Mouse (Mus musculus): ENCODE results near the gene Slc25a12. TPM values are rescaled to one million over a fixed set of nuclear protein-coding genes. Genes with fewer than 3 reads are reported as not detected.

The Slc25a12 gene
- polyA plus RNA-seq, 1 experiment: 52.2 TPM

DNA sequence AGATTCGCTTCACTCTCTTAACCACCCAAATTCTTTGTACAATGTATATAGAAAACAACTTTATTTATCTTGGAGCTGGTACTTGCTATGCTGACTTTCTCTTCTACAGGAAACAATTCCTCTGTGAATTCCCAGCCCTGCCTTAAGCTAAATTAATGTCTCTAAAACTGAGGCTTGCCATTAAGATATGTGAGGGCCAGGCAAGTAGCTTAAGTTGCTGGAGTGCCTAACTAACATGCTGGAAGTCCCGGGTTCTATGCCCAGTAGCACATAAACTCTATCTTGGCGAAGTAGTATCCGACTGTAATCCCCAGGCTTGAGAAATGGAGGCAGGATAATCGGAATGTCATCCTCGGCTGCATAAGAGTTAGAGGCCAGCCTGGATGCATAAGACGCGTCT lies 537 bp upstream of the Slc25a12 start:
- 26% methylated on average over 8 of the region's 8 CpGs for WGBS
- no peak overlapping the region for H3K4me3 ChIP-seq (ENCODE audit: control insufficient read depth, insufficient read depth, low read length)

DNA sequence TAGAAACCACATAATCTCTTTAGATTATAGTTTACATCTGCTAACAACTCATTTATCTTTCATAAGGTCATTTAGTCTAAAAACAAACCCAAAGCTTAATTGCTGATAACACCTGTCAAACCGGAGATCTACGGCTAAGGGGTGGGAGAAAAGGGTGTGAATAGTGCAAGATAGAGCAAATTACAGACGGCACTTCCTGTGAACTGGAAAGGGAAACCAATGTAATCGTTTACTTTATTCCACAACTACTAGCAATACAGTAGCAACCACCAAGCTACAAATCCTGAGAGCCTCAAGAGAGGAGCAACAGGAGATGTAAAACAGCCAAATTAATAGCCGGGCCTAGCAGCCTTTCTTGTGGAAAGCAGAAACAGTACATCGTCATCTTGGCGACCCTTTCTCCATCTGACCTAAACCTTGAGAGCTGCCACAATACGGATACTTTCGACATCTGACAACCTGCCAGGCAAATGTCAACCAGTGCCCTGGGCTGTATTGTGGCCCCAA lies 878 bp downstream of the Slc25a12 start:
- TF ChIP-seq CTCF (IDR thresholded peaks at IDR 0.05; ENCODE audit: borderline replicate concordance, control insufficient read depth, extremely low read depth, insufficient read depth, low read length, poor library complexity) (no peak), POLR2A (IDR thresholded peaks at IDR 0.05; ENCODE audit: control insufficient read depth, extremely low read depth, insufficient read depth, low read length, poor library complexity) (no peak)
- Histone ChIP-seq H3K27ac (ENCODE audit: control insufficient read depth, insufficient read depth, low read length) (peak overlapping the region; percentile 40), H3K36me3 (ENCODE audit: control insufficient read depth, insufficient read depth, low read length) (no peaks in the 10 kb centered on the region), H3K4me3 (ENCODE audit: control insufficient read depth, insufficient read depth, low read length) (peak overlapping the region; percentile 90), H3K27me3 (ENCODE audit: control insufficient read depth, insufficient read depth, low read length) (no peaks in the 10 kb centered on the region), H3K4me1 (replicated peaks; ENCODE audit: control insufficient read depth, insufficient read depth, low read length) (peaks cover 4% of the 10 kb centered on the region)
- 1% methylated on average over 9 of the region's 9 CpGs for WGBS
- no peak for DNase-seq

More for the DNA sequence above, 537 bp upstream of the Slc25a12 start:
- H3K36me3 ChIP-seq (ENCODE audit: control insufficient read depth, insufficient read depth, low read length): no peaks in the 10 kb centered on the region
- peaks cover 4% of the 10 kb centered on the region for H3K4me1 ChIP-seq (replicated peaks; ENCODE audit: control insufficient read depth, insufficient read depth, low read length)
- no peak for TF ChIP-seq CTCF (IDR thresholded peaks at IDR 0.05; ENCODE audit: borderline replicate concordance, control insufficient read depth, extremely low read depth, insufficient read depth, low read length, poor library complexity)
- TF ChIP-seq POLR2A (IDR thresholded peaks at IDR 0.05; ENCODE audit: control insufficient read depth, extremely low read depth, insufficient read depth, low read length, poor library complexity): no peak
- H3K27me3 ChIP-seq (ENCODE audit: control insufficient read depth, insufficient read depth, low read length): no peaks in the 10 kb centered on the region
- no peak for DNase-seq
- H3K27ac ChIP-seq (ENCODE audit: control insufficient read depth, insufficient read depth, low read length): no peak overlapping the region

DNA sequence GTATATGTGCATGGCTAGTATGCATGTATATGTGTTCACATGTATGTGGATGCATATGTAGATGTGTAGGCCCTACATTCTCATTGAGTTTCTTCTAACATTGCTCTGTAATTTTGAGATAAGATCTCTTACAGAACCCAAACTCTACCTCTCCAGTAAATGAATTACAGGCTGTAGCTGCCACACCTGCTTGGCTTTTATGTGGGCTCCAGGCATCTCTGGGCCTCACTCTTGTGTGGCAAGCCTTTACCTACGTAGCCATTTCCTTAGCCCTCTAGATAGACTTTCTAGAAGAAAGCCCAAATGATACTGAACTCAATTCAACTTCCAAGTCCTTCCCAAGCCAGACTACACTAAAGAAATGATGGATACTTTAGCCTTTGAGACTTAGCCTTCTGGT lies 7.4 kb downstream of the Slc25a12 start:
- DNase-seq: peak; percentile 41
- 16% methylated on average over 1 of the region's 1 CpGs for WGBS
- Histone ChIP-seq H3K4me3 (ENCODE audit: control insufficient read depth, insufficient read depth, low read length) (no peak overlapping the region), H3K36me3 (ENCODE audit: control insufficient read depth, insufficient read depth, low read length) (no peaks in the 10 kb centered on the region), H3K27ac (ENCODE audit: control insufficient read depth, insufficient read depth, low read length) (no peak overlapping the region), H3K4me1 (replicated peaks; ENCODE audit: control insufficient read depth, insufficient read depth, low read length) (peaks cover 24% of the 10 kb centered on the region), H3K27me3 (ENCODE audit: control insufficient read depth, insufficient read depth, low read length) (no peaks in the 10 kb centered on the region)
- TF ChIP-seq POLR2A (IDR thresholded peaks at IDR 0.05; ENCODE audit: control insufficient read depth, extremely low read depth, insufficient read depth, low read length, poor library complexity): no peak
- no peak for TF ChIP-seq CTCF (IDR thresholded peaks at IDR 0.05; ENCODE audit: borderline replicate concordance, control insufficient read depth, extremely low read depth, insufficient read depth, low read length, poor library complexity)

DNA sequence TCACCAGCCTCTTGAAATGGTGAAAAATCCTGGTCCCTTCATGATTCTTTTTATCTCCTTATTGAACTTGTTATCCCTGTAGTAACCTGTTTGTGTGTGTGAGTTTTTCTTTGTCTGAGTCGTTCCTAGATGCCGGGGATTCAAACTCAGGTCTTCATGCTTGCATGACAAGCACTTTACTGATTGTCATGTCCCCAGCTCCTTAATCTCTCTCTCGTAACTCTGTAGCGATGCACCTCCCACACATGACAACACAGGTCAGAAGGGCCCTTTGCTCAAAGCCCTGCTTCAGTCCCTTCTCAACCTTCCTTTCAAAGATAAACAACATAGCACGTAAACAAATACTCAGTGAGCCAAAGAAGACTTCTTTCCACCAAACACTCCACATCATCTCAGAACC lies 9.2 kb downstream of the Slc25a12 start:
- no peaks in the 10 kb centered on the region for H3K36me3 ChIP-seq (ENCODE audit: control insufficient read depth, insufficient read depth, low read length)
- no peak for DNase-seq
- WGBS: 93% methylated on average over 5 of the region's 5 CpGs

DNA sequence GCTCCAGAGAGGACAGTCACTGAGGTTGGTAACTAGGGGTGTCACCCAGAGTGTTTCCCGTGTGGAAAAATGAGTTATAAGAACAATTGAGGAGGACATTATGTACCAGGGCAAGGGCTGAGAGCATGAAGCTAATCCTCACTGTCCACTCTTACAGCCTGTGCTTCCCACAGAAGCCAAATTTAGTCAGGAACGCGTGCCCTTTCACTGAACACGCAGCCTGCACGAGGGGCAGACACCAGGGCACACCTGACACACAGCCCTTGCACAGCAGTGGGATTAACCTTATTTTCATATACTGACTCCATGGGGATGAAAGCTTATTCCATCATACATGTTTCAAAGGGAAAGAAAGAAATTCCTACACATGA lies 13.5 kb downstream of the Slc25a12 start:
- Histone ChIP-seq H3K27me3 (ENCODE audit: control insufficient read depth, insufficient read depth, low read length) (no peaks in the 10 kb centered on the region), H3K36me3 (ENCODE audit: control insufficient read depth, insufficient read depth, low read length) (no peaks in the 10 kb centered on the region), H3K27ac (ENCODE audit: control insufficient read depth, insufficient read depth, low read length) (no peak overlapping the region), H3K4me1 (replicated peaks; ENCODE audit: control insufficient read depth, insufficient read depth, low read length) (peaks cover 36% of the 10 kb centered on the region), H3K4me3 (ENCODE audit: control insufficient read depth, insufficient read depth, low read length) (no peak overlapping the region)
- 75% methylated on average over 5 of the region's 5 CpGs for WGBS
- no peak for DNase-seq
- no peak for TF ChIP-seq CTCF (IDR thresholded peaks at IDR 0.05; ENCODE audit: borderline replicate concordance, control insufficient read depth, extremely low read depth, insufficient read depth, low read length, poor library complexity)
- no peak for TF ChIP-seq POLR2A (IDR thresholded peaks at IDR 0.05; ENCODE audit: control insufficient read depth, extremely low read depth, insufficient read depth, low read length, poor library complexity)

More for the DNA sequence above, 9.2 kb downstream of the Slc25a12 start:
- Histone ChIP-seq H3K4me1 (replicated peaks; ENCODE audit: control insufficient read depth, insufficient read depth, low read length) (peaks cover 35% of the 10 kb centered on the region), H3K27me3 (ENCODE audit: control insufficient read depth, insufficient read depth, low read length) (no peaks in the 10 kb centered on the region), H3K27ac (ENCODE audit: control insufficient read depth, insufficient read depth, low read length) (peak overlapping the region; percentile 9; the same call in 1 of the 2 replicates), H3K4me3 (ENCODE audit: control insufficient read depth, insufficient read depth, low read length) (no peak overlapping the region)
- no peak for TF ChIP-seq CTCF (IDR thresholded peaks at IDR 0.05; ENCODE audit: borderline replicate concordance, control insufficient read depth, extremely low read depth, insufficient read depth, low read length, poor library complexity)
- TF ChIP-seq POLR2A (IDR thresholded peaks at IDR 0.05; ENCODE audit: control insufficient read depth, extremely low read depth, insufficient read depth, low read length, poor library complexity): no peak

DNA sequence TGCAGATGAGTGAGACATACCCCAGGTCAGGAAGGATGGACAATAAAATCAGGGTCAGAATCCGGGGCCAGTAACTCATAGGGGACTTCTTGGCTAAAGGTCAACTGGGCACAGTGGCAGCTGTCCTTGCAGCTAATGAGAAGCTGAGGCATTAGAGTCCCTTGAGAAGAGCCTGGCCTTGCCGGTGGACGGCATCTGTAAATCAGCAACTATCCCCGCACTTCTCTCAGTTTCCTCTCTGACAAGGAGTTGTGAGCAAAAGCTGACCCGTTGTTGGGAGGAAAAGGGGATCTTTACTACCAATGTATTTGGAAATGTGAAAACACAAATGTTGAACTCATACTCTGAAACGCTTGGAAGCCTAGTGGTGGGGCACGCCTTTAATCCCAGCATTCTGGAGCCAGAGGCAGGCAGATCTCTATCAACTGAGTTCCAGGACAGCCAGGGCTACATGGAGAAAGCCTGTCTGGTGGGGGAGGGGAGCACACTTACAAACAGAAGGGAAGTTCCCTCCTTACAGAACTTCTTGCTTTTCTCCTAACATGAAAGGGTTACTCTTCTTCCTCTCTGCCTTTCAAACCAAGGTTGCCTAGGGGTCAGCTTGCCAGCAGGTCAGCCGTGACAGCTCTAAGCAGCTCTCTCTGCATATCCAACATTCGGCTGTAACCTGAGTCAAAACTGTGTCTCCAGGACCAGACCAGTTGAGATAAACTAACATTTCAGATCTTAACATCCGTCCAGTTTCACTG lies 14.1 kb downstream of the Slc25a12 start:
- WGBS: 64% methylated on average over 10 of the region's 10 CpGs
- H3K27ac ChIP-seq (ENCODE audit: control insufficient read depth, insufficient read depth, low read length): no peak overlapping the region
- no peak for TF ChIP-seq CTCF (IDR thresholded peaks at IDR 0.05; ENCODE audit: borderline replicate concordance, control insufficient read depth, extremely low read depth, insufficient read depth, low read length, poor library complexity)
- TF ChIP-seq POLR2A (IDR thresholded peaks at IDR 0.05; ENCODE audit: control insufficient read depth, extremely low read depth, insufficient read depth, low read length, poor library complexity): no peak
- no peak for DNase-seq
- H3K36me3 ChIP-seq (ENCODE audit: control insufficient read depth, insufficient read depth, low read length): no peaks in the 10 kb centered on the region
- no peaks in the 10 kb centered on the region for H3K27me3 ChIP-seq (ENCODE audit: control insufficient read depth, insufficient read depth, low read length)
- H3K4me1 ChIP-seq (replicated peaks; ENCODE audit: control insufficient read depth, insufficient read depth, low read length): peaks cover 36% of the 10 kb centered on the region
- H3K4me3 ChIP-seq (ENCODE audit: control insufficient read depth, insufficient read depth, low read length): no peak overlapping the region

Measured in thymus, adult 2 months (tissue).